In genomic region chr10:32796215-32796614, GRCm38 (mm10) we compare ENCODE assay signal across 30 mouse cellular contexts.
DNase-seq lines count a peak whose midpoint lies in the region; ATAC-seq and TF ChIP-seq lines count a peak whose summit lies in the region.
"Had no signal": no experiment of that assay in that cellular context is flagged by ENCODE, and none has a peak within 500 bp of the region (broad histone marks: within the 10 kb centered on the region; RNA-seq: fewer than 3 reads in every experiment).

No protein-coding gene starts in this region.

- WGBS in forebrain, embryonic 15.5 days, result 60% methylated on average over 2 of the region's 2 CpGs
- WGBS in forebrain, embryonic 11.5 days, result 86% methylated on average over 2 of the region's 2 CpGs
- 44% methylated on average over 2 of the region's 2 CpGs for WGBS in forebrain, postnatal 0 days

- peak; percentile 53; the same call in 1 of the 2 replicates for ATAC-seq in forebrain, embryonic 15.5 days (replicated peaks)
- no peak for ATAC-seq in forebrain, embryonic 11.5 days (replicated peaks; ENCODE audit: low FRiP score)
- ATAC-seq in forebrain, postnatal 0 days, result peak; percentile 20; the same call in 1 of the 2 replicates
- ATAC-seq: CD4-positive, CD25-positive, alpha-beta regulatory T cell, adult 4 months; hindbrain, postnatal 0 days; inflammation-experienced regulatory T-cells, adult 6 months; intestine, embryonic 16.5 days had no signal

- no peaks in the 10 kb centered on the region for H3K36me3 ChIP-seq in forebrain, embryonic 15.5 days
- no peaks in the 10 kb centered on the region for H3K36me3 ChIP-seq in forebrain, embryonic 11.5 days (ENCODE audit: control insufficient read depth, insufficient read depth, low read length)
- H3K36me3 ChIP-seq in forebrain, postnatal 0 days (ENCODE audit: insufficient read depth), result no peaks in the 10 kb centered on the region
- H3K36me3 ChIP-seq: embryonic facial prominence, embryonic 10.5 days; embryonic facial prominence, embryonic 13.5 days; heart, embryonic 10.5 days; heart, embryonic 13.5 days had no signal

- H3K9ac ChIP-seq in forebrain, embryonic 15.5 days (replicated peaks), result no peak overlapping the region
- no peak overlapping the region for H3K9ac ChIP-seq in forebrain, embryonic 11.5 days (ENCODE audit: low read length)
- H3K9ac ChIP-seq in forebrain, postnatal 0 days, result no peak overlapping the region
- H3K9ac ChIP-seq: embryonic facial prominence, embryonic 13.5 days; heart, embryonic 13.5 days; hindbrain, embryonic 14.5 days had no signal

- no peak for TF ChIP-seq CTCF in brain, embryonic 14.5 days (IDR thresholded peaks at IDR 0.05; ENCODE audit: borderline replicate concordance, extremely low read depth, insufficient read depth, insufficient read length)
- no peak for TF ChIP-seq CTCF in forebrain, postnatal 0 days (IDR thresholded peaks at IDR 0.05; ENCODE audit: low read depth)

- no peaks in the 10 kb centered on the region for H3K9me3 ChIP-seq in forebrain, embryonic 15.5 days
- H3K9me3 ChIP-seq in forebrain, embryonic 11.5 days (ENCODE audit: control insufficient read depth, low read length), result no peaks in the 10 kb centered on the region
- H3K9me3 ChIP-seq in forebrain, postnatal 0 days (ENCODE audit: low read length), result no peaks in the 10 kb centered on the region
- H3K9me3 ChIP-seq: embryonic facial prominence, embryonic 10.5 days; embryonic facial prominence, embryonic 13.5 days; heart, embryonic 10.5 days; heart, embryonic 13.5 days had no signal

- H3K4me3 ChIP-seq in forebrain, embryonic 15.5 days, result no peak overlapping the region
- H3K4me3 ChIP-seq in forebrain, embryonic 11.5 days (ENCODE audit: low read depth, low read length), result no peak overlapping the region
- no peak overlapping the region for H3K4me3 ChIP-seq in forebrain, postnatal 0 days (ENCODE audit: low read depth, low read length)
- H3K4me3 ChIP-seq: embryonic facial prominence, embryonic 10.5 days; embryonic facial prominence, embryonic 13.5 days; erythroblast, embryonic 14.5 days; heart, adult 2 months; heart, embryonic 10.5 days; heart, embryonic 13.5 days had no signal

- TF ChIP-seq POLR2A in brain, embryonic 14.5 days (IDR thresholded peaks at IDR 0.05; ENCODE audit: borderline replicate concordance, extremely low read depth, insufficient read depth, insufficient read length, poor library complexity, severe bottlenecking), result no peak

- no peaks in the 10 kb centered on the region for H3K27me3 ChIP-seq in forebrain, embryonic 15.5 days
- no peaks in the 10 kb centered on the region for H3K27me3 ChIP-seq in forebrain, embryonic 11.5 days (ENCODE audit: control insufficient read depth, insufficient read depth, low read length)
- H3K27me3 ChIP-seq in forebrain, postnatal 0 days (ENCODE audit: insufficient read depth, low read length), result no peaks in the 10 kb centered on the region
- H3K27me3 ChIP-seq: embryonic facial prominence, embryonic 13.5 days; heart, embryonic 13.5 days had no signal

- H3K27ac ChIP-seq in forebrain, embryonic 15.5 days (replicated peaks), result no peak overlapping the region
- H3K27ac ChIP-seq in forebrain, embryonic 11.5 days (ENCODE audit: low read depth, low read length), result no peak overlapping the region
- H3K27ac ChIP-seq in forebrain, postnatal 0 days (ENCODE audit: low read depth, low read length), result no peak overlapping the region
- H3K27ac ChIP-seq: embryonic facial prominence, embryonic 10.5 days; embryonic facial prominence, embryonic 13.5 days; heart, adult 2 months; heart, embryonic 10.5 days; heart, embryonic 13.5 days; hindbrain, embryonic 14.5 days; hindbrain, postnatal 0 days had no signal

- no peak overlapping the region for H3K4me2 ChIP-seq in forebrain, embryonic 15.5 days (replicated peaks)
- H3K4me2 ChIP-seq in forebrain, embryonic 11.5 days (ENCODE audit: low read depth, low read length, severe bottlenecking), result no peak overlapping the region
- H3K4me2 ChIP-seq in forebrain, postnatal 0 days (ENCODE audit: low read depth), result no peak overlapping the region
- H3K4me2 ChIP-seq: embryonic facial prominence, embryonic 13.5 days; heart, embryonic 13.5 days; hindbrain, embryonic 14.5 days had no signal

- no peak for DNase-seq in forebrain, embryonic 11.5 days (ENCODE audit: low spot score)
- peak; percentile 22 for DNase-seq in layer of hippocampus, adult 9-10 months (ENCODE audit: low spot score)
- DNase-seq in layer of hippocampus, postnatal 10 days (ENCODE audit: low spot score in 2 of 2), result no peak
- peak; percentile 28 for DNase-seq in brain, embryonic 14.5 days (ENCODE audit: low read depth)
- peak; percentile 23 for DNase-seq in forebrain, postnatal 0 days
- DNase-seq in embryo, embryonic 10.5 days (ENCODE audit: low spot score), result no peak
- no peak for DNase-seq in adrenal gland, postnatal 14 days
- DNase-seq: adrenal gland, adult 2 months; adrenal gland, postnatal 25 days; cerebellum, adult 11 months; cerebellum, adult 2 months; cerebellum, adult 9-11 months; cerebellum, postnatal 25 days; embryo, embryonic 11 days; gastrocnemius, postnatal 10 days; gastrocnemius, postnatal 36 days; heart, adult 2 months; heart, postnatal 14 days; heart, postnatal 4 days had no signal

- no peaks in the 10 kb centered on the region for H3K4me1 ChIP-seq in forebrain, embryonic 15.5 days
- no peaks in the 10 kb centered on the region for H3K4me1 ChIP-seq in forebrain, embryonic 11.5 days (replicated peaks; ENCODE audit: control insufficient read depth, insufficient read depth, low read length)
- H3K4me1 ChIP-seq in forebrain, postnatal 0 days (ENCODE audit: insufficient read depth), result no peaks in the 10 kb centered on the region
- H3K4me1 ChIP-seq: embryonic facial prominence, embryonic 10.5 days; embryonic facial prominence, embryonic 13.5 days; heart, embryonic 10.5 days; heart, embryonic 13.5 days had no signal

Comparison
In these comparisons a context has a peak if more than half of its experiments do, and no peak if none do; other contexts are left out.
1. DNase-seq: peak in layer of hippocampus, adult 9-10 months (single experiment), brain, embryonic 14.5 days (single experiment) and forebrain, postnatal 0 days (single experiment); none in forebrain, embryonic 11.5 days (single experiment), layer of hippocampus, postnatal 10 days (0 of 2), embryo, embryonic 10.5 days (single experiment) and adrenal gland, postnatal 14 days (single experiment).